Mouse (Mus musculus) erythroblast, embryonic 14.5 days (primary cell): ENCODE data around the gene Lamc1.

Source experiments
- GATA1 ChIP-seq: IDR thresholded peaks from 2 replicates; pipeline ENCODE4 v1.6.1; 2012; ENCODE audit warnings: low read length, inconsistent platforms, mixed read lengths
- TAL1 ChIP-seq: IDR thresholded peaks from 3 replicates; pipeline ENCODE4 v1.6.1; 2012; ENCODE audit warnings: low read length, inconsistent platforms, mixed read lengths

GRCm38 (mm10) chr1:153360556-153360955, 28.0 kb upstream of the Lamc1 start:
- TF ChIP-seq TAL1 (no peak), GATA1 (no peak)
